Mouse (Mus musculus) kidney, embryonic 16.5 days (tissue): ENCODE measurements at regions not wholly inside any gene's neighbourhood (a gene's known extent, or its start where the extent isn't known, plus 50 kb on each side); places are given as distances from the start of the nearest gene placed in this dataset.

Experiments used
- ATAC-seq: fragments of 200-750 bp; cut with Nextera tagmentation; 2 replicates; pipeline ENCODE4 v1.8.0; 2017; ENCODE audit warnings: moderate TSS enrichment; ENCODE audit not compliant: low FRiP score, low TSS enrichment
- H3K27ac ChIP-seq: fragments of 300-500 bp; sonication (generic); 2 replicates; pipeline ENCODE4 v1.5.1; 2014; ENCODE audit warnings: low read length
- H3K27me3 ChIP-seq: fragments of 300-500 bp; sonication (generic); 2 replicates; pipeline ENCODE4 v1.6.1; 2014; ENCODE audit warnings: low read length, control low read depth, mixed read lengths; ENCODE audit not compliant: insufficient read depth
- H3K36me3 ChIP-seq: fragments of 300-500 bp; sonication (generic); 2 replicates; pipeline ENCODE4 v1.6.1; 2014; ENCODE audit warnings: low read length, control low read depth, mixed read lengths; ENCODE audit not compliant: insufficient read depth
- H3K4me1 ChIP-seq: fragments of 300-500 bp; sonication (generic); 2 replicates; pipeline ENCODE4 v1.6.1; 2014; ENCODE audit warnings: low read length, control low read depth, mixed read lengths; ENCODE audit not compliant: insufficient read depth
- H3K4me2 ChIP-seq: fragments of 300-500 bp; sonication (generic); replicated peaks from 2 replicates; pipeline ENCODE4 v1.6.1; 2014; ENCODE audit warnings: low read depth, low read length
- H3K4me3 ChIP-seq: fragments of 300-500 bp; sonication (generic); 2 replicates; pipeline ENCODE4 v1.5.1; 2014; ENCODE audit warnings: mild to moderate bottlenecking, low read length
- H3K9ac ChIP-seq: fragments of 300-500 bp; sonication (generic); replicated peaks from 2 replicates; pipeline ENCODE4 v1.6.1; 2014; ENCODE audit warnings: low read length
- H3K9me3 ChIP-seq: fragments of 300-500 bp; sonication (generic); 2 replicates; pipeline ENCODE4 v1.6.1; 2016; ENCODE audit warnings: low read length, control low read depth
- WGBS: fragments of 180-500 bp; shearing (Covaris S2); extraction: QIAGEN DNeasy Blood & Tissue Kit; methylation state at CpG from one replicate; pipeline ENCODE4 v1.1.7; 2014; 5-methylcytosine and 5-hydroxymethylcytosine counted together

- ATAC-seq, result no peak
- H3K9ac ChIP-seq, result no peak overlapping the region
- no peaks in the 10 kb centered on the region for H3K27me3 ChIP-seq
- no peak overlapping the region for H3K4me3 ChIP-seq
- no peaks in the 10 kb centered on the region for H3K36me3 ChIP-seq
- no peak overlapping the region for H3K27ac ChIP-seq
- no peaks in the 10 kb centered on the region for H3K4me1 ChIP-seq
- 30% methylated on average over 3 of the region's 3 CpGs for WGBS
- no peaks in the 10 kb centered on the region for H3K9me3 ChIP-seq
- H3K4me2 ChIP-seq, result no peak overlapping the region
These were observed 141.7 kb upstream of the Apob start for GRCm38 (mm10) chr12:7835731-7836130.

- Histone ChIP-seq H3K27ac (no peak overlapping the region), H3K9me3 (no peaks in the 10 kb centered on the region), H3K9ac (no peak overlapping the region), H3K27me3 (no peaks in the 10 kb centered on the region), H3K4me2 (no peak overlapping the region), H3K36me3 (no peaks in the 10 kb centered on the region), H3K4me3 (no peak overlapping the region), H3K4me1 (no peaks in the 10 kb centered on the region)
- ATAC-seq, result no peak
- 72% methylated on average over 2 of the region's 2 CpGs for WGBS
These were observed 123.6 kb upstream of the Apob start for GRCm38 (mm10) chr12:7853876-7854275.

GRCm38 (mm10) chr12:7855683-7856082 is 121.8 kb upstream of the Apob start:
- no peak overlapping the region for H3K27ac ChIP-seq
- 87% methylated on average over 2 of the region's 2 CpGs for WGBS
- H3K4me3 ChIP-seq, result no peak overlapping the region
- peaks cover 3% of the 10 kb centered on the region; the same call in 1 of the 2 replicates for H3K9me3 ChIP-seq
- no peak overlapping the region for H3K4me2 ChIP-seq
- no peak for ATAC-seq
- H3K36me3 ChIP-seq, result no peaks in the 10 kb centered on the region
- H3K9ac ChIP-seq, result no peak overlapping the region
- H3K27me3 ChIP-seq, result no peaks in the 10 kb centered on the region
- no peaks in the 10 kb centered on the region for H3K4me1 ChIP-seq

- 94% methylated on average over 24 of the region's 28 CpGs for WGBS
- Histone ChIP-seq H3K9ac (no peak overlapping the region), H3K36me3 (no peaks in the 10 kb centered on the region)
These were observed 117.9 kb upstream of the Apob start for GRCm38 (mm10) chr12:7859533-7859932.

GRCm38 (mm10) chr12:7870004-7870403 is 107.4 kb upstream of the Apob start:
- 59% methylated on average over 3 of the region's 3 CpGs for WGBS
- H3K9me3 ChIP-seq, result no peaks in the 10 kb centered on the region
- ATAC-seq, result no peak
- H3K36me3 ChIP-seq, result no peaks in the 10 kb centered on the region
- no peak overlapping the region for H3K27ac ChIP-seq
- no peak overlapping the region for H3K9ac ChIP-seq
- H3K27me3 ChIP-seq, result no peaks in the 10 kb centered on the region
- H3K4me3 ChIP-seq, result no peak overlapping the region
- no peak overlapping the region for H3K4me2 ChIP-seq
- no peaks in the 10 kb centered on the region for H3K4me1 ChIP-seq

More at GRCm38 (mm10) chr12:7859533-7859932, 117.9 kb upstream of the Apob start:
- H3K4me1 ChIP-seq, result no peaks in the 10 kb centered on the region
- no peak overlapping the region for H3K27ac ChIP-seq
- no peak overlapping the region for H3K4me3 ChIP-seq
- H3K27me3 ChIP-seq, result no peaks in the 10 kb centered on the region
- peaks cover 3% of the 10 kb centered on the region; the same call in 1 of the 2 replicates for H3K9me3 ChIP-seq
- ATAC-seq, result no peak
- no peak overlapping the region for H3K4me2 ChIP-seq

- H3K36me3 ChIP-seq, result no peaks in the 10 kb centered on the region
- H3K9ac ChIP-seq, result no peak overlapping the region
- no peak overlapping the region for H3K27ac ChIP-seq
- H3K4me1 ChIP-seq, result no peaks in the 10 kb centered on the region
- no peak overlapping the region for H3K4me2 ChIP-seq
- no peak overlapping the region for H3K4me3 ChIP-seq
- 49% methylated on average over 5 of the region's 5 CpGs for WGBS
- H3K9me3 ChIP-seq, result no peaks in the 10 kb centered on the region
- no peaks in the 10 kb centered on the region for H3K27me3 ChIP-seq
- ATAC-seq, result no peak
These were observed 107.0 kb upstream of the Apob start for GRCm38 (mm10) chr12:7870473-7870872.

GRCm38 (mm10) chr12:7875454-7875853 is 102.0 kb upstream of the Apob start:
- no peak overlapping the region for H3K27ac ChIP-seq
- ATAC-seq, result no peak
- H3K9ac ChIP-seq, result no peak overlapping the region
- no peaks in the 10 kb centered on the region for H3K27me3 ChIP-seq
- no peak overlapping the region for H3K4me2 ChIP-seq
- H3K9me3 ChIP-seq, result no peaks in the 10 kb centered on the region
- H3K4me3 ChIP-seq, result no peak overlapping the region
- H3K36me3 ChIP-seq, result no peaks in the 10 kb centered on the region
- 66% methylated on average over 2 of the region's 2 CpGs for WGBS
- no peaks in the 10 kb centered on the region for H3K4me1 ChIP-seq

GRCm38 (mm10) chr12:7876302-7877063 is 101.0 kb upstream of the Apob start:
- WGBS, result 87% methylated on average over 11 of the region's 11 CpGs
- Histone ChIP-seq H3K9ac (no peak overlapping the region), H3K36me3 (no peaks in the 10 kb centered on the region)

GRCm38 (mm10) chr12:7878761-7879160 is 98.7 kb upstream of the Apob start:
- H3K4me2 ChIP-seq, result no peak overlapping the region
- no peak overlapping the region for H3K9ac ChIP-seq
- no peaks in the 10 kb centered on the region for H3K36me3 ChIP-seq
- H3K27me3 ChIP-seq, result no peaks in the 10 kb centered on the region
- H3K9me3 ChIP-seq, result no peaks in the 10 kb centered on the region
- H3K4me1 ChIP-seq, result no peaks in the 10 kb centered on the region
- WGBS, result 71% methylated on average over 5 of the region's 5 CpGs
- no peak overlapping the region for H3K4me3 ChIP-seq
- ATAC-seq, result no peak
- H3K27ac ChIP-seq, result no peak overlapping the region

More at GRCm38 (mm10) chr12:7876302-7877063, 101.0 kb upstream of the Apob start:
- Histone ChIP-seq H3K4me3 (no peak overlapping the region), H3K9me3 (no peaks in the 10 kb centered on the region), H3K27ac (no peak overlapping the region), H3K27me3 (no peaks in the 10 kb centered on the region), H3K4me2 (no peak overlapping the region), H3K4me1 (no peaks in the 10 kb centered on the region)
- no peak for ATAC-seq

- H3K27ac ChIP-seq, result no peak overlapping the region
- H3K36me3 ChIP-seq, result no peaks in the 10 kb centered on the region
- H3K9me3 ChIP-seq, result no peaks in the 10 kb centered on the region
- H3K4me2 ChIP-seq, result no peak overlapping the region
- no peak overlapping the region for H3K4me3 ChIP-seq
- ATAC-seq, result no peak
- 44% methylated on average over 2 of the region's 2 CpGs for WGBS
- no peak overlapping the region for H3K9ac ChIP-seq
- H3K4me1 ChIP-seq, result no peaks in the 10 kb centered on the region
- no peaks in the 10 kb centered on the region for H3K27me3 ChIP-seq
These were observed 81.3 kb upstream of the Apob start for GRCm38 (mm10) chr12:7896156-7896555.
